Mouse (Mus musculus): ENCODE data around the gene 9930104L06Rik.

GRCm38 (mm10) chr4:124893769-124894168 lies 43.1 kb upstream of the 9930104L06Rik start:
- TF ChIP-seq USF1 (IDR thresholded peaks at IDR 0.05; ENCODE audit: low read depth, low read length): no peak
- no peak for TF ChIP-seq POLR2A (IDR thresholded peaks at IDR 0.05; ENCODE audit: control insufficient read depth in 1 of 2, insufficient read depth in 1 of 2, low read depth in 1 of 2, low read length in 2 of 2, poor library complexity in 1 of 2)
- TF ChIP-seq NELFE (IDR thresholded peaks at IDR 0.05; ENCODE audit: low read depth, low read length): no peak
- TF ChIP-seq MXI1 (IDR thresholded peaks at IDR 0.05; ENCODE audit: low read depth, low read length): no peak
- no peak for TF ChIP-seq USF2 (IDR thresholded peaks at IDR 0.05; ENCODE audit: borderline replicate concordance in 1 of 2, insufficient read depth in 1 of 2, low read depth in 1 of 2, low read length in 2 of 2)
- no peak for TF ChIP-seq CTCF (IDR thresholded peaks at IDR 0.05 in 2 of 3, conservative IDR thresholded peaks at IDR 0.05 in 1 of 3; ENCODE audit: control insufficient read depth in 1 of 3, insufficient read depth in 1 of 3, low read depth in 2 of 3, low read length in 3 of 3, poor library complexity in 1 of 3, severe bottlenecking in 1 of 3)
- no peak for TF ChIP-seq ZMIZ1 (IDR thresholded peaks at IDR 0.05; ENCODE audit: low read depth, low read length)
- TF ChIP-seq POLR2AphosphoS5 (IDR thresholded peaks at IDR 0.05; ENCODE audit: borderline replicate concordance, low read depth, low read length): no peak
- no peak for TF ChIP-seq RAD21 (IDR thresholded peaks at IDR 0.05; ENCODE audit: low read depth, low read length)
- TF ChIP-seq EP300 (IDR thresholded peaks at IDR 0.05; ENCODE audit: low read depth in 1 of 2, low read length in 2 of 2): no peak
- TF ChIP-seq MAX (IDR thresholded peaks at IDR 0.05; ENCODE audit: low read length): no peak
- TF ChIP-seq TAL1 (IDR thresholded peaks at IDR 0.05; ENCODE audit: low read length): no peak
- TF ChIP-seq GATA1 (IDR thresholded peaks at IDR 0.05; ENCODE audit: low read depth, low read length): no peak
- TF ChIP-seq ZKSCAN1 (IDR thresholded peaks at IDR 0.05; ENCODE audit: low read depth, low read length): no peak
